Mouse (Mus musculus) induced T-regulatory cell, adult 2 months (primary cell): ENCODE results near the gene Sltm.

ENCODE experiments used
- DNase-seq: peaks from one replicate; pipeline ENCODE4 v3.0.0-alpha.2; 2012; ENCODE audit warnings: low read depth

Sltm gene

DNA sequence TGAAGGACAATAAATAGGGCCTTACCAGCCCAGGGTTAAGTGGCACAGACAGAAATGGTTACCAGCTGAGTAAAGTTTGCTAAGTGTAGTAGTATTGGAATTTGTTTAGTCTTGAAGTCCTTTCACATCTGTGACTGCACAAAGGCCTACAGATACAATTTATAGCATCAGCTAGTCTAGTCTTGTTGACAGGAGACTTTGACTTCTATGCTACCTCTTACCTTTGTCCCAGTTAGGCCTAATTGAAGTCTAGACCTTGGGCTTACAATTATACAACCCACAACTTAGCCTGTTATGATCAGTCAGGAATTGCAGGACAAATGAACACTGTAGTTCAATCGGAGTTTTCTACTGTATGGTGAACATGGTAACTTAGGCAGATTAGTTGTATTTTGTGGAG is 9.0 kb downstream of the Sltm start:
- no peak for DNase-seq

- DNase-seq: peak; percentile 20
Observed at GRCm38 (mm10) chr9:70552233-70552632, 9.7 kb downstream of the Sltm start.

DNA sequence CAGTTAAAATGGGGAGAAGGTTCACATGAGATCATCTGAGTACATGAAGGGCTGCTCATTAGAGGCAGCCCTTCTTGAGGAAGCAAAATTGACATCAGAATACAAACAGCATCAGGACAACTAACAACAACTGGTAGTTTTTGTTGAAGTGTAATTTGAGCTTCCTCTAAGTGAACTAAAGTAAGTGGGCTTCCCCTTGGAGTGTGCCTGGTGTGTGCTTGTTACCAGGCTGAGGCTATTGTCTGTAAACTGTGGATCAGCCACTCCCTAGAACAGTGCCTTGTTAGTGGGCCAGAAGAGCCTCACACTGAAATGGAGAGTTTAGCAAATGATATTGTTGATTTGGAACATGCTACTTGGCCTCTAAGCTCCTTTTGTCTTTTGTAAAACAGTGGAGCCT is 12.9 kb downstream of the Sltm start:
- no peak for DNase-seq

GRCm38 (mm10) chr9:70556796-70557195 is 14.2 kb downstream of the Sltm start:
- no peak for DNase-seq

DNA sequence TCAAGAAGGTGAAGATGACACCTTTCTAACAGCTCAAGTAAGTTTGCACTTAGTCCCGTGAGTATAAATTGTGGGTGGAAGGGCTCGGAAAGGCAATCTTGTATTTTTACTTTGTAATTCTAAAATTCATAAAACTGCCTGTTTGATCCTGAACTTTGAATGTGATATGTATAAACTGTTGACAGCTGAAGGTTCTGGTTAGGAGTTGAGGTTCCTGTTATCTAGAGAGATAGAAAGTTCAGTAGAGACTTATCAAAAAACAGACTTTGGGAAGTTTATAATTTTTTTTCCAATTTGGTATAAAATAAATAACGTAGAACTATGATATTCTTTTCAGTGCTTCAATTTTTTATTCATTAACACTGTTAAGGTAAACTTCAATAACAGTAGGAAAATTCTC is 20.3 kb downstream of the Sltm start:
- no peak for DNase-seq

DNA sequence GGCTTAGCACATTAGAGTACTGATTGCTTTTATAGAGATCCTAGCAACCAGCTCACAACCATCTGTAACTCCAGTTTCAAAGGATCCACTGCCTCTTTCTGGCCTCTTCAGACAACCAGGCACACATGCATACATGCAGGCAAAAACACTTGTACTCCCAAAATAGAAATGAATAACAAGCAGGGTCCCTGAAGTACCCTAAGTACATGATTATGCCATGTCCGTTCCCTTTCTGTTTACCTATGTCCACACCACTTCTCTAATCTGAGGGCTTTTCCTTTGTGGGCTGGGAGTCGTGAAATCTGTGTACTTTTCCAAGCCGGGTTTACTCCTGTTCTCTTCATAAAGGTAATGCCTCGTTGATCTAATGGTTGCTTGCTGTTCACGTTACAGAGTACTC is 25.1 kb downstream of the Sltm start:
- DNase-seq: no peak

- no peak for DNase-seq
Observed at GRCm38 (mm10) chr9:70570351-70570750, 27.8 kb downstream of the Sltm start.

GRCm38 (mm10) chr9:70578123-70578522 is 35.6 kb downstream of the Sltm start:
- no peak for DNase-seq

DNA sequence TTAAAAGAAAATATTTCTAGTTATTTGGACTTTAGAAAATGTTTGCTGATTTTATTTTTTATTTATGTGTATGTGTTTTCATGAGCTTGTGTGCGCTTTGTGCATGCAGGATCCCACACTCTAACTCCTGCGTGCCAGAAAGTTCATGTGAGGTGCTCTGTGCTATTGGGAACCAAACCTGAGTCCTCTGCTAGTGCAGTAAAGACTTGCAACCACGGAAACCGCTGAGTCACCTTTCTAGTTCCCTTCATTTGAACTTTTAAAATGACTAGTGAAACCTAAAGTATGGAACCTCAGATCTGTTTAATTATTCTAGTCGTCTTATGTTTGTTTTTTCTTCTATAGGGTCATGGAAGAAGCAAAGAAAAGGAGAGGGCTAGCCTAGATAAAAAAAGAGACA is 38.4 kb downstream of the Sltm start:
- DNase-seq: no peak

GRCm38 (mm10) chr9:70584641-70585040 is 42.1 kb downstream of the Sltm start:
- peak; percentile 47 for DNase-seq

DNA sequence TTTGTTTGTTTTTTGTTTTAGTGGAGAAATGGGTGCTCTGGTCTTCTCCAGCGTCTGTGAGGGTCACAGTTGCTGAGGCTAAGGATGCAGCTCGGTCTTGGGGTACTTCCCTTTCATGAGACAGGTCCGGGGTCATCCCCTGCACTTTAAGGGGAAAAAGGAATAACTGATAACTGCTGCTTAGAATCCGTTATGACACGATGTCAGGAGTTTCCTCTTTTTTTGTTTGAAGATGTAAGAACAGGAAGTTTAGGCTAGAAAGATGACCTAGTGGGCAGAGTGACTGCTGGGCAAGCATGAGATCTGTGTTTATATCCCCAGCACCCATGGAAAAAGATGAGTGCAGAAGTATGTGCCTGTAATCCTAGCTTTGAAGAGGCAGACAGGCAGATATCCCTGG is 42.6 kb downstream of the Sltm start:
- DNase-seq: no peak

DNA sequence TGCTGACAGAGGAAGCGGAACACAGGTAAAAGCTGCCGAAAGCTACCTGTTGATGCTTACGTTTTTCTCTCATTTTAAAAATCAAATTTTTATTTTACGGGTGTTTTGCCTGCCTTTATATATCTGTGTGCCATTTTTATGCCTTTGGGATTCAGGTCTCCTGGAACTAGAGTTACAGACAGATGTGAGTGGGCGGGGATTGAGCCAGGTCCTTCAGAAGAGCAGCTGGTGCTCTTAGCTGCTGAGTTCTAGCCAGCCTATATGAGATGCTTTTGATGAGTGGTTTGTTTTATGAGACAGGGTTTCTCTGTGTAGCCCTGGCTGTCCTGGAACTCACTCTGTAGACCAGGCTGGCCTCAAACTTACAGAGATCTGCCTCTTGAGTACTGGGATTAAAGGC is 44.6 kb downstream of the Sltm start:
- DNase-seq: no peak

DNA sequence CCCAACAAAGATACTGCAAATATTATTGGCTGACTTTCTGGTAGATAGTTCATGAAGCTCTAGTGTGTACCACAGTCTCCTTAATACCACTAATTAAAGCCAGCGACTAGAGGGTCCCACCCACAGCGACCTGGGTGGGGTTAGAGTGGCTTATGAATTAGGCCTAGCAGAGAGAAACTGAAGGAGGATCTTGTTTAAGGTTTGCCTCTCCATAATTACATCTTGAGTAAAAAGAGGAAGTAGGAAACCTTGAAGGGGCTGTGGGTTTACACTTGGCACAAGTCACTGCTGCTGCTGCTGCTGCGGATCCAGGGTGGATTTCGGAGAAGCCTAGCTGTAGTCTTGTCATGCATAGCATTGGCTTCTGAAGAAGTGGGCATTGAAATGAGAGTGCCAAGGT is 48.2 kb downstream of the Sltm start:
- no peak for DNase-seq

DNA sequence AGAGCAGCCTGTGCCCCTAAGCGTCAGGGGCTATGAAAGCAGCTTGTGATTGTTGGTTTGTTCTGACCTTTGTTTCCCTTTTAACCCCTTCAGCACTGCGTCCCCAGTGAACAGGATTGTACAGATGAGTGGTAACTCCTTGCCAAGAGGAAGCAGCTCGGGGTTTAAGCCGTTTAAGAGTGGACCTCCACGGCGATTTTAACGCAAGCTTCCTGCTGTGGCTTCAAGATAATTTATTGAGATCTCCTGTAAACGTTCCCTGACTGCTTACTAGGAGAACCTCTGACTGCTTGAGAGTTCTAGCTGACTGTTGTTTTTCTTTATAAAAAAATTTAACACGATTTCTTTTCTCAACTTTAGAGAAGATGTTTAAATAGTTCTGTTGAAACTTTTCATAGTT is 48.9 kb downstream of the Sltm start:
- no peak for DNase-seq

DNA sequence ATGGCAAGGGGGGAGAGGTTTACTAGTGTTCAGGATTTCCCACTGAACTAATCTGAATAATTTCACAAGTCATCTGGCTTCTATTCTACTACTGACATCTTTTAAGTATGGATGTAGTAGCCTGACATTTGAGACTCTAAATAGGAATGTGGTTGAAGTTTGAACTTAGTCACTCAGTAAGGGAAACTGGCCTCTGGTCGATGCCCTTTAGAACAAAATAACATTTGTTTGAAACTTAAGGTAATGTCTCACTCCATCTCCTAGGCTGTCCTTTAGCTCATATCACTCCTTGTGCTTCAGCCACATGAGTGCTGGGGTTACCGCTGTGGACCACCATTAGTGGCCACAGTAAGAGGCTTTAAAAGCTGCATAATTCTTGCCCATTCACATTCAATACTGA is 55.7 kb downstream of the Sltm start:
- DNase-seq: no peak

DNA sequence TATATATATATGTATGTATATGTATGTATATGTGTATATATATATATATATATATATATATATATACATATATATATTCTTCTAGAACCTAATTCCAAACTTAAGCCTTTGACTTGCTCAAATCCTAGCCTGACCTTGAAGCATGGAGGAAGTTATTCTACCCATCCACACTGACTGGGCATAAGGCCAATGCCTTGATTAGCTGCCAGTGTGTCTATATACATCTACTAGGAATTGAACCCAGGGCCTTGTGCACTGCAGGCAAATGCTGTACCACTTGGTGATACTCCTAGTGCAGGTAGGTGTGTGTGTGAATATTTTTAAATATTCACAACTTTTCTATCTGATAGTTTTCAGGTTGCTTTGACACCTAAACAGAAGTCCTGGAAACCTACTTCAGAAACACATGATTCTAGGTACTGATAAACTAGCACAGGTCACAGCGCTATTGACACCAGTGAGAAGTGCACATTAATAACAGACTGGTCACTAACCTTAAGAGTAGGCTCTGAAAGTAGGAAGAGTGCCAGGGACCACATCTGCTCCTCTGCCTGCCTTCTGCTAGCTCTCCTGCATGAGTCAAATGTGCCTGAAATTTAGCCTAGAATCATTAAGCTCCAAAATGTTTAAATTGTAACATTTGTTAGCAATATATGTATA is 59.8 kb downstream of the Sltm start:
- DNase-seq: no peak

DNA sequence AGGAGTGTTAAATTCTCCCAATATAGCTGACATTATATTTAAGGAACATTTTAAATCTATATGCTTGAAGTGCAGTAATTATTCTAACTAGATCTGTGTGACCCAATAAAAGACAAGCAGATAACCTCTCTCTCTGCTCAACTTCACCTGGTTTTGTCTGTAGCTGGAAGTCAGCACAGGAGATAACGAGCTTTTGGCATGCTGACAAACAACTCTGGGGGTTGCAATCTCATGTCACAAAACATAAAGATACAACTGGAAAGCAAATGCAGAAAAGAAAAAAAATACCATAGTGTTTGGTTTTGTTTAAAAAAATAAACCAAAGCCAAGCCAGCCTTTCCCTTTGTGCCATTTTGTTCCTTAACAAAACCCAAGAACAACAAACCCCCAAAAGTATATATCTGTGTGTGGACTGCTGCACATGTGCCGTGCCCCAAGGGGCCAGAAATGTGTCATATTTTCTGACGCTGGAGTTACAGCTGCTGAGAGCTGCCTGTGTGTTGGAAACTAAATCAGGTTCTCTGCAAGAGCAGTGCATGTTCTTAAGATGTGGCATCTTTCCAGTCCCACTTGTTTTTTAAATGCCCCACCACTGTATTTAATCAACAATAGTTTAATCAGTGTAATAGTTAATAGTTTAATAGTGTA is 68.6 kb downstream of the Sltm start:
- no peak for DNase-seq

DNA sequence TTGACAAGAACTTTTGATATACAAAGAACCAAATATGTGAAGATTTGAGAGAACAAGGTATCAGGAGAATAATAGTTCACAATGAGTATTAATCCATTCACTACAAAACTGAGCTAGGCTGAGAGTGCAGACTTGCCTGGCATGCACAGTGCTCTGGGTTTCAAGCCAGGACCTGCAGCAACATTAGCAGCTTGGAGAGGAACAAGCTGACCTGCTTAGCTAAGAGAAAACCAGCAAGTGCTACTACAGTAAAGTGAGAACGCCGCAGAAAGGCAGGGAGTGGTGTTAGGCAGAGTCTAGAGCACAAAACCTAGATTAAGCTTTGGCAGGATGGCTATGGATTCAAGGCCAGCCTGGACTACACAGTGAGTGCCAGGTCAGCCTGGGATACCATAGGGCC is 87.2 kb downstream of the Sltm start:
- no peak for DNase-seq

DNA sequence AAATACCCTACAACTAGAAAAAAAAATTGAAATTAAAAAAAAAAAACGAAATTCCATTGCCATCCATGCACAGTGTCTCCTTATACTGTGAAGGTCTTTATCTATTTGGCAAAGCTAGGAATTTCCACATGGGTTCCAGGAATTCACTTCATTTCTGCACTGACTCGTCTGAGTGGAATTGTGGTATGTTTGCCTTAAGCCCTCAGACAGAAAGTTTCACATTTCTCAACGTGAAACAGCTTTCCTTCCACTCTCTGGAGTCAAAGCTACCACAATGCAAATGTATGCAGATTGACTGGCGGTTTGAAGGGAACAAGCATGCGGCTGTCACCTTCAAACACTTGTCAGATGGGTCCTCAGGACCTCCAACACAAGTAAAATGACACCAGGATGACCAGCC is 89.1 kb downstream of the Sltm start:
- DNase-seq: no peak

GRCm38 (mm10) chr9:70636748-70637147 is 94.2 kb downstream of the Sltm start:
- DNase-seq: no peak
